Mouse (Mus musculus): Measurements from ENCODE around the gene Taar7f. TPM values are rescaled to one million over a fixed set of nuclear protein-coding genes. Genes with fewer than 3 reads are reported as not detected.

The Taar7f gene
- not detected in 2 replicates for polyA plus RNA-seq (2012; rRNA removed)

GRCm38 (mm10) chr10:24049210-24049609, at the start of gene Taar7f:
TSS of gene Taar7f (plus strand) at chr10:24049510.

GRCm38 (mm10) chr10:23999639-24000038, 49.7 kb upstream of the Taar7f start, which contains the start of gene Taar7b:
TSS of gene Taar7b (plus strand) at chr10:23999939.

GRCm38 (mm10) chr10:24026922-24027321, 22.4 kb upstream of the Taar7f start, which contains the start of gene Taar7d:
TSS of gene Taar7d (plus strand) at chr10:24027222.

GRCm38 (mm10) chr10:24037314-24037713, 12.0 kb upstream of the Taar7f start, which contains the start of gene Taar7e:
TSS of gene Taar7e (plus strand) at chr10:24037614.

GRCm38 (mm10) chr10:24076200-24076599, 26.9 kb downstream of the Taar7f start, which contains the start of gene Taar8a:
TSS of gene Taar8a (plus strand) at chr10:24076500.

GRCm38 (mm10) chr10:24092194-24092593, 42.9 kb downstream of the Taar7f start, which contains the start of gene Taar8b:
TSS of gene Taar8b (minus strand) at chr10:24092294.

Other genes starting within 250 kb of the Taar7f start
- 0.96 and 1.1 TPM in 2 replicates for gene Vnn3, start 198.0 kb upstream of the Taar7f start, polyA plus RNA-seq (2012; rRNA removed)
- gene Vnn1, start 154.8 kb upstream of the Taar7f start, polyA plus RNA-seq (2012; rRNA removed), result 13.5 and 22.5 TPM in 2 replicates
- gene Taar1, start 129.2 kb upstream of the Taar7f start, polyA plus RNA-seq (2012; rRNA removed), result not detected in 2 replicates
- not detected in 2 replicates for gene Taar2, start 110.9 kb upstream of the Taar7f start, polyA plus RNA-seq (2012; rRNA removed)
- gene Taar3, start 100.0 kb upstream of the Taar7f start, polyA plus RNA-seq (2012; rRNA removed), result not detected in 2 replicates
- not detected in 2 replicates for gene Taar4, start 89.0 kb upstream of the Taar7f start, polyA plus RNA-seq (2012; rRNA removed)
- not detected in 2 replicates for gene Taar5, start 78.8 kb upstream of the Taar7f start, polyA plus RNA-seq (2012; rRNA removed)
- not detected in 2 replicates for gene Taar6, start 63.9 kb upstream of the Taar7f start, polyA plus RNA-seq (2012; rRNA removed)
- gene Taar7a, start 56.0 kb upstream of the Taar7f start, polyA plus RNA-seq (2012; rRNA removed), result not detected in 2 replicates
- not detected in 2 replicates for gene Taar7b, start 49.6 kb upstream of the Taar7f start, polyA plus RNA-seq (2012; rRNA removed)
- gene Taar7d, start 22.3 kb upstream of the Taar7f start, polyA plus RNA-seq (2012; rRNA removed), result not detected in 2 replicates
- gene Taar7e, start 11.9 kb upstream of the Taar7f start, polyA plus RNA-seq (2012; rRNA removed), result not detected in 2 replicates
- gene Taar8a, start 27.0 kb downstream of the Taar7f start, polyA plus RNA-seq (2012; rRNA removed), result not detected in 2 replicates
- not detected in 2 replicates for gene Taar8b, start 42.8 kb downstream of the Taar7f start, polyA plus RNA-seq (2012; rRNA removed)
- not detected in 2 replicates for gene Taar8c, start 52.4 kb downstream of the Taar7f start, polyA plus RNA-seq (2012; rRNA removed)
- not detected in 2 replicates for gene Taar9, start 60.0 kb downstream of the Taar7f start, polyA plus RNA-seq (2012; rRNA removed)
- 38.4 and 56.5 TPM in 2 replicates for gene Stx7, start 99.8 kb downstream of the Taar7f start, polyA plus RNA-seq (2012; rRNA removed)
- gene Moxd1, start 174.0 kb downstream of the Taar7f start, polyA plus RNA-seq (2012; rRNA removed), result 31.1 and 83.7 TPM in 2 replicates

Data from ovary, adult 2 months (tissue).